Mouse (Mus musculus) cortical plate, adult 2 months (tissue): ENCODE measurements around the gene Tekt1.

Source experiments
- CTCF ChIP-seq: fragments of 200-500 bp; IDR thresholded peaks from 2 replicates; pipeline ENCODE4 v1.5.1; 2011; ENCODE audit warnings: mild to moderate bottlenecking, control low read depth, low read length; ENCODE audit not compliant: insufficient read depth; ENCODE audit errors: extremely low read depth
- POLR2A ChIP-seq: fragments of 200-500 bp; IDR thresholded peaks from 2 replicates; pipeline ENCODE4 v1.6.1; 2011; ENCODE audit warnings: mild to moderate bottlenecking, low read length, control low read depth; ENCODE audit not compliant: insufficient read depth; ENCODE audit errors: extremely low read depth

DNA sequence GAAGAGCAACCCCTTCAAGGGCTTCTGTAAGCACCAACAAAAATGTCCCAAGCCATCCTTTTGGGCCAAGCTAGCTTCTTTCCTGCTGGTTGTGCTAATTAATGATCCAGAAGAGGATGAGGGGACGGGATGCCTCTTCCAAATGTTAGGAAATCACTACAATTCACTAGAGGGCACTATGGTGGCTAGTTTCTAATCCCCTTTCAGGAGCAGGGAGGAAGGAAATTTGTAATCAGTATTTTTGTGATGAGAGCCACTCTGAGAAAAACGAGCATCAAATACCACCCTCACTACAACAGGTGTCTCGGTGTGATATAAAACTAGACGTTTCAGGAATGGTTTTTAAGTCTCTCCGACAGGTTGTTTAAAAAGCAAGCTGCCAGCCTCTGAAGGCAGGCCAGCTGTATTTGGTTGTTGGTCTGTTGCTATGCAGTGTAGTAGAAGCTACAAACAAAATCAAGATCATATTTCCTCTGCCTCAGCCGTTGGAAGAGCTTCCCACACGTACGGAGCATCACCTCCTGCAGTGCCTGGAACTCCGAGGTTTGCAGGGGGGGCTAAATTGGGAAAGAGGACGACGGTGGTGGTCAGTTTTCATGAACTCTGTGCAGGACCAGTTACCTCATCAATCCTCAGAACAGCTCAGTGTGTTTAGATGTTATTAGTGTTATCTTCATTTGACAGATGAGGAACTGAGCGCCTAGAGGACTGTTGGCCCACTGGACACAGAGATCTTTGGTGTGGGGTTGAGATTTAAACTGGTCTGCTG lies 7.8 kb upstream of the Tekt1 start:
- TF ChIP-seq CTCF (0 out of 2 replicates have a peak, but pooled peaks have one; percentile 2), POLR2A (no peak)
